Mouse (Mus musculus) C2C12 (cell line): ENCODE data around the gene Gm21985.

Source experiments
- CEBPB ChIP-seq: IDR thresholded peaks from one replicate; pipeline ENCODE4 v1.6.1; 2011; ENCODE audit warnings: low read depth, mild to moderate bottlenecking, control low read depth, moderate library complexity
- CTCF ChIP-seq: IDR thresholded peaks from one replicate; pipeline ENCODE4 v1.5.1; 2011; ENCODE audit not compliant: control insufficient read depth, insufficient read depth, insufficient read length

- TF ChIP-seq CTCF: peak; percentile 97
- no peak for TF ChIP-seq CEBPB
Observed at GRCm38 (mm10) chr2:112378973-112379898, 113.1 kb downstream of the Gm21985 start, which contains the start of gene Katnbl1.
